Mouse (Mus musculus) heart, embryonic 12.5 days (tissue): ENCODE data around the gene Dnaaf3. TPM values are rescaled to one million over a fixed set of nuclear protein-coding genes. Genes with fewer than 3 reads are reported as not detected.
A peak's percentile ranks its signal among the peaks of the same experiment; 100 is the strongest.

ENCODE experiments used
- ATAC-seq: fragments of 200-750 bp; cut with Nextera tagmentation; 2 replicates; pipeline ENCODE4 v1.8.0; 2017; ENCODE audit warnings: moderate TSS enrichment, moderate library complexity; ENCODE audit not compliant: insufficient number of reproducible peaks, low FRiP score
- H3K27ac ChIP-seq: fragments of 300-500 bp; sonication (generic); 2 replicates; pipeline ENCODE4 v1.5.1; 2016; ENCODE audit warnings: mild to moderate bottlenecking, moderate library complexity; ENCODE audit not compliant: poor library complexity, severe bottlenecking
- H3K27me3 ChIP-seq: fragments of 300-500 bp; sonication (generic); replicated peaks from 2 replicates; pipeline ENCODE4 v1.6.1; 2016; ENCODE audit warnings: mild to moderate bottlenecking, moderate library complexity
- H3K36me3 ChIP-seq: fragments of 300-500 bp; sonication (generic); 2 replicates; pipeline ENCODE4 v1.6.1; 2016; ENCODE audit warnings: mild to moderate bottlenecking, moderate library complexity
- H3K4me1 ChIP-seq: fragments of 300-500 bp; sonication (generic); replicated peaks from 2 replicates; pipeline ENCODE4 v1.6.1; 2016; ENCODE audit warnings: mild to moderate bottlenecking
- H3K4me2 ChIP-seq: fragments of 300-500 bp; sonication (generic); 2 replicates; pipeline ENCODE4 v1.6.1; 2016; ENCODE audit warnings: mild to moderate bottlenecking, moderate library complexity
- H3K4me3 ChIP-seq: fragments of 300-500 bp; sonication (generic); 2 replicates; pipeline ENCODE4 v1.5.1; 2016; ENCODE audit warnings: mild to moderate bottlenecking
- H3K9ac ChIP-seq: fragments of 300-500 bp; sonication (generic); 2 replicates; pipeline ENCODE4 v1.6.1; 2016; ENCODE audit warnings: mild to moderate bottlenecking, moderate library complexity
- H3K9me3 ChIP-seq: fragments of 300-500 bp; sonication (generic); replicated peaks from 2 replicates; pipeline ENCODE4 v1.6.1; 2016; ENCODE audit warnings: mild to moderate bottlenecking, moderate library complexity
- WGBS: fragments of 180-500 bp; shearing (Covaris S2); methylation state at CpG from one replicate; pipeline ENCODE4 v1.1.7; 2016; 5-methylcytosine and 5-hydroxymethylcytosine counted together
- polyA plus RNA-seq: library from polyadenylated mRNA; unstranded; fragments of >200 nt; fragmentation: Nextera tagmentation; extraction: Ambion mirVana; gene quantifications from 2 replicates; pipeline ENCODE4 v1.2.1, GENCODE M21; 2016

Dnaaf3 gene
- polyA plus RNA-seq, 1 experiment from 2014 or later: 0.83 TPM

- ATAC-seq: peak; percentile 13; the same call in 1 of the 2 replicates
- H3K27ac ChIP-seq: peak overlapping the region; percentile 94
- WGBS: 19% methylated on average over 32 of the region's 32 CpGs
- H3K9me3 ChIP-seq: no peaks in the 10 kb centered on the region
- H3K36me3 ChIP-seq: peaks cover 26% of the 10 kb centered on the region
- peaks cover 53% of the 10 kb centered on the region for H3K4me1 ChIP-seq
- peak overlapping the region; percentile 86 for H3K9ac ChIP-seq
- peak overlapping the region; percentile 77 for H3K4me2 ChIP-seq
- peak overlapping the region; percentile 61 for H3K4me3 ChIP-seq
- no peaks in the 10 kb centered on the region; the same call in 1 of the 2 replicates for H3K27me3 ChIP-seq
Measured at GRCm38 (mm10) chr7:4521231-4522003, 10.8 kb downstream of the Dnaaf3 start.

GRCm38 (mm10) chr7:4518487-4518886 lies 13.8 kb downstream of the Dnaaf3 start:
- Histone ChIP-seq H3K4me1 (peaks cover 76% of the 10 kb centered on the region), H3K4me2 (peak overlapping the region; percentile 77), H3K4me3 (peak overlapping the region; percentile 34; the same call in 1 of the 2 replicates), H3K9ac (0 out of 2 replicates have a peak overlapping the region, but pooled peaks have one; percentile 32), H3K36me3 (peaks cover 26% of the 10 kb centered on the region), H3K9me3 (no peaks in the 10 kb centered on the region), H3K27ac (peak overlapping the region; percentile 53), H3K27me3 (no peaks in the 10 kb centered on the region; the same call in 1 of the 2 replicates)
- ATAC-seq: no peak
- 68% methylated on average over 1 of the region's 1 CpGs for WGBS

GRCm38 (mm10) chr7:4516332-4517050 lies 15.8 kb downstream of the Dnaaf3 start, which contains the start of gene Tnnt1:
Gene Tnnt1 (minus strand): TSS chr7:4516382.
- H3K27ac ChIP-seq: peak within 1 kb of the TSS; percentile 97
- peak within 1 kb of the TSS; percentile 74 for H3K9ac ChIP-seq
- H3K27me3 ChIP-seq: no peaks in the 10 kb centered on the region; the same call in 1 of the 2 replicates
- H3K4me3 ChIP-seq: peak within 1 kb of the TSS; percentile 33
- no peaks in the 10 kb centered on the region for H3K9me3 ChIP-seq
- WGBS: 26% methylated on average over 3 of the region's 4 CpGs
- H3K4me1 ChIP-seq: peaks cover 84% of the 10 kb centered on the region
- H3K4me2 ChIP-seq: peak within 1 kb of the TSS; percentile 61
- peak; percentile 67 for ATAC-seq
- peaks cover 26% of the 10 kb centered on the region for H3K36me3 ChIP-seq

- H3K4me1 ChIP-seq: peaks cover 84% of the 10 kb centered on the region
- peak; percentile 17; the same call in 1 of the 2 replicates for ATAC-seq
- no peaks in the 10 kb centered on the region for H3K27me3 ChIP-seq
- H3K4me3 ChIP-seq: peak overlapping the region; percentile 33
- peak overlapping the region; percentile 74 for H3K9ac ChIP-seq
- WGBS: 45% methylated on average over 6 of the region's 6 CpGs
- peak overlapping the region; percentile 97 for H3K27ac ChIP-seq
- peak overlapping the region; percentile 61 for H3K4me2 ChIP-seq
- no peaks in the 10 kb centered on the region for H3K9me3 ChIP-seq
- H3K36me3 ChIP-seq: peaks cover 25% of the 10 kb centered on the region
Measured at GRCm38 (mm10) chr7:4515853-4516252, 16.4 kb downstream of the Dnaaf3 start.

GRCm38 (mm10) chr7:4513829-4514712 lies 18.2 kb downstream of the Dnaaf3 start:
- H3K9me3 ChIP-seq: no peaks in the 10 kb centered on the region
- 39% methylated on average over 6 of the region's 6 CpGs for WGBS
- peak overlapping the region; percentile 74 for H3K9ac ChIP-seq
- no peaks in the 10 kb centered on the region for H3K27me3 ChIP-seq
- H3K4me2 ChIP-seq: peak overlapping the region; percentile 61
- peaks cover 12% of the 10 kb centered on the region; the same call in 1 of the 2 replicates for H3K36me3 ChIP-seq
- ATAC-seq: peak; percentile 25; the same call in 1 of the 2 replicates
- H3K4me3 ChIP-seq: peak overlapping the region; percentile 33
- H3K4me1 ChIP-seq: peaks cover 85% of the 10 kb centered on the region
- H3K27ac ChIP-seq: peak overlapping the region; percentile 97

- peaks cover 82% of the 10 kb centered on the region for H3K4me1 ChIP-seq
- H3K9ac ChIP-seq: peak overlapping the region; percentile 74; the same call in 1 of the 2 replicates
- no peaks in the 10 kb centered on the region for H3K27me3 ChIP-seq
- H3K36me3 ChIP-seq: peaks cover 9% of the 10 kb centered on the region
- peak overlapping the region; percentile 97 for H3K27ac ChIP-seq
- H3K9me3 ChIP-seq: no peaks in the 10 kb centered on the region
- 17% methylated on average over 13 of the region's 13 CpGs for WGBS
- ATAC-seq: no peak
- H3K4me2 ChIP-seq: peak overlapping the region; percentile 61
- peak overlapping the region; percentile 33 for H3K4me3 ChIP-seq
Measured at GRCm38 (mm10) chr7:4513236-4513635, 19.0 kb downstream of the Dnaaf3 start.

- WGBS: 36% methylated on average over 8 of the region's 8 CpGs
- H3K9me3 ChIP-seq: no peaks in the 10 kb centered on the region
- H3K4me2 ChIP-seq: peak overlapping the region; percentile 61
- peaks cover 79% of the 10 kb centered on the region for H3K4me1 ChIP-seq
- H3K36me3 ChIP-seq: peaks cover 15% of the 10 kb centered on the region
- peak overlapping the region; percentile 28 for H3K4me3 ChIP-seq
- H3K27me3 ChIP-seq: no peaks in the 10 kb centered on the region
- no peak for ATAC-seq
- H3K9ac ChIP-seq: peak overlapping the region; percentile 45; the same call in 1 of the 2 replicates
- peak overlapping the region; percentile 80 for H3K27ac ChIP-seq
Measured at GRCm38 (mm10) chr7:4511489-4512224, 20.6 kb downstream of the Dnaaf3 start.

GRCm38 (mm10) chr7:4509863-4510608 lies 22.2 kb downstream of the Dnaaf3 start:
- ATAC-seq: peak; percentile 77
- peak overlapping the region; percentile 61 for H3K4me2 ChIP-seq
- WGBS: 8% methylated on average over 24 of the region's 24 CpGs

GRCm38 (mm10) chr7:4508739-4509116 lies 23.5 kb downstream of the Dnaaf3 start:
- H3K4me2 ChIP-seq: peak overlapping the region; percentile 61
- no peaks in the 10 kb centered on the region for H3K9me3 ChIP-seq
- H3K4me3 ChIP-seq: no peak overlapping the region
- WGBS: 69% methylated on average over 8 of the region's 8 CpGs
- no peaks in the 10 kb centered on the region for H3K27me3 ChIP-seq
- no peak overlapping the region for H3K27ac ChIP-seq
- H3K36me3 ChIP-seq: peaks cover 22% of the 10 kb centered on the region
- 0 out of 2 replicates have a peak overlapping the region, but pooled peaks have one; percentile 17 for H3K9ac ChIP-seq
- H3K4me1 ChIP-seq: peaks cover 58% of the 10 kb centered on the region
- no peak for ATAC-seq

More at GRCm38 (mm10) chr7:4509863-4510608, 22.2 kb downstream of the Dnaaf3 start:
- H3K27me3 ChIP-seq: no peaks in the 10 kb centered on the region
- peaks cover 63% of the 10 kb centered on the region for H3K4me1 ChIP-seq
- H3K27ac ChIP-seq: peak overlapping the region; percentile 80
- H3K9ac ChIP-seq: peak overlapping the region; percentile 36; the same call in 1 of the 2 replicates
- H3K4me3 ChIP-seq: peak overlapping the region; percentile 28
- H3K36me3 ChIP-seq: peaks cover 22% of the 10 kb centered on the region
- H3K9me3 ChIP-seq: no peaks in the 10 kb centered on the region
